Mouse (Mus musculus) lung, postnatal 0 days (tissue): Measurements from ENCODE around the gene Rsph1.

Source experiments
- CTCF ChIP-seq: IDR thresholded peaks from 2 replicates; pipeline ENCODE4 v1.5.1; 2016; ENCODE audit warnings: antibody characterized with exemption, mild to moderate bottlenecking
- EP300 ChIP-seq: IDR thresholded peaks from 2 replicates; pipeline ENCODE4 v1.6.1; 2016; ENCODE audit warnings: antibody characterized with exemption, mild to moderate bottlenecking, control low read depth

GRCm38 (mm10) chr17:31270246-31270645 is 6.9 kb downstream of the Rsph1 start:
- TF ChIP-seq CTCF (no peak), EP300 (no peak)
